In the genomic region with DNA sequence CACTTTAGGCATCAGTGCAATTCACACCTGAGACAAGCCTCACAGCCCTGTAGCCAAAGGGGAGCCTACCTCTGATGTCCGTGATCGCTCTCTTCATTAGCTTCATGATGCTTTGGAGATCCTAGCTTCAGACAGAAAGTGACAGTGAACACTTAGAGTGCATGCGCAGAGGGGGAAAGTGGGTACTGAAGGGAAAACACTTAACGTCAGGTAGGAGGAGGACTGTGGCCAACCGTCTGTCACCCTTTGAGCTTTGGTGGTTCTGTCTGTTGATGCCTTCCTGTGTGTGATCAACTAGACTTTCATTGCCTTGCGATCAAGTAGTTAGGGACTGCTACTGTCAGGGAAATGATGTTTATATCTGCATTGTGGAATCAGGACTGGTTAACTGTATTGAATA, we compare ENCODE assay signal across 31 mouse cellular contexts. TPM values are rescaled to one million over a fixed set of nuclear protein-coding genes. Genes with fewer than 3 reads are reported as not detected.
DNase-seq lines count a peak whose midpoint lies in the region; ATAC-seq and TF ChIP-seq lines count a peak whose summit lies in the region.
"Had no signal": no experiment of that assay in that cellular context is flagged by ENCODE, and none has a peak within 500 bp of the region (broad histone marks: within the 10 kb centered on the region; RNA-seq: fewer than 3 reads in every experiment).

No protein-coding gene starts in this region.

- TF ChIP-seq EP300 in CH12.LX (IDR thresholded peaks at IDR 0.05; ENCODE audit: low read length): no peak

- no peak overlapping the region for H3K27ac ChIP-seq in CH12.LX (ENCODE audit: insufficient read depth, low read depth)
- H3K27ac ChIP-seq in forebrain, postnatal 0 days (ENCODE audit: low read depth, low read length): no peak overlapping the region
- H3K27ac ChIP-seq in liver, embryonic 12.5 days: no peak overlapping the region
- H3K27ac ChIP-seq: embryonic facial prominence, embryonic 10.5 days; embryonic facial prominence, embryonic 13.5 days; forebrain, embryonic 12.5 days; forebrain, embryonic 15.5 days; heart, adult 2 months; heart, embryonic 10.5 days; heart, embryonic 13.5 days; hindbrain, embryonic 14.5 days; hindbrain, postnatal 0 days had no signal

- peak; percentile 28 for DNase-seq in thymus, postnatal 14 days
- no peak for DNase-seq in thymus, postnatal 25 days
- no peak for DNase-seq in CH12.LX (ENCODE audit: extremely low read depth)
- DNase-seq in T-cell, adult 2 months (ENCODE audit: low spot score): peak; percentile 53
- no peak for DNase-seq in forebrain, postnatal 0 days
- DNase-seq: adrenal gland, adult 8-10 months; adrenal gland, postnatal 25 days; cerebellum, adult 11-12 months; cerebellum, adult 8-10 months; cerebellum, postnatal 10 days; cerebellum, postnatal 36 days; embryo, embryonic 11 days; gastrocnemius, postnatal 10 days; gastrocnemius, postnatal 36 days; heart, adult 2 months; heart, postnatal 14 days; heart, postnatal 4 days had no signal

- no peak for ATAC-seq in forebrain, postnatal 0 days
- no peak for ATAC-seq in liver, embryonic 12.5 days
- ATAC-seq: activated CD4-positive, CD25-positive, alpha-beta regulatory T cell, adult 4 months; CD4-positive, CD25-positive, alpha-beta regulatory T cell, adult 4 months; forebrain, embryonic 15.5 days; hindbrain, postnatal 0 days; Patski had no signal

- no peak overlapping the region for H3K9ac ChIP-seq in CH12.LX (ENCODE audit: insufficient read depth, low read depth)
- no peak overlapping the region for H3K9ac ChIP-seq in forebrain, postnatal 0 days
- no peak overlapping the region for H3K9ac ChIP-seq in liver, embryonic 12.5 days
- H3K9ac ChIP-seq: embryonic facial prominence, embryonic 13.5 days; forebrain, embryonic 12.5 days; forebrain, embryonic 15.5 days; heart, embryonic 13.5 days; hindbrain, embryonic 14.5 days had no signal

- H3K4me1 ChIP-seq in CH12.LX (ENCODE audit: control insufficient read depth in 1 of 2, insufficient read depth in 2 of 2): peaks cover 12 to 43% of the 10 kb centered on the region in 2 experiments
- H3K4me1 ChIP-seq in forebrain, postnatal 0 days (ENCODE audit: insufficient read depth): no peaks in the 10 kb centered on the region
- no peaks in the 10 kb centered on the region for H3K4me1 ChIP-seq in liver, embryonic 12.5 days
- H3K4me1 ChIP-seq: embryonic facial prominence, embryonic 13.5 days; forebrain, embryonic 12.5 days; forebrain, embryonic 15.5 days had no signal

- dilution Hi-C loops in CH12.LX (cut with MboI; ENCODE audit: extremely low pct_ligation_motif_present, extremely low pct_unique_long_range_greater_than_20kb, low sequenced_read_pairs): no loop called here

- TF ChIP-seq RAD21 in CH12.LX (IDR thresholded peaks at IDR 0.05; ENCODE audit: low read depth, low read length): no peak

- WGBS in forebrain, postnatal 0 days: 92% methylated on average over 6 of the region's 6 CpGs
- 89% methylated on average over 6 of the region's 6 CpGs for WGBS in liver, embryonic 12.5 days (ENCODE audit: insufficient replicate concordance)

- TF ChIP-seq CTCF in CH12.LX (conservative IDR thresholded peaks at IDR 0.05 in 1 of 2, IDR thresholded peaks at IDR 0.05 in 1 of 2; ENCODE audit: low read depth in 2 of 2, low read length in 2 of 2): no peak
- TF ChIP-seq CTCF in forebrain, postnatal 0 days (IDR thresholded peaks at IDR 0.05; ENCODE audit: low read depth): no peak

- peak overlapping the region in 1 of 3 experiments; percentile 6 for H3K4me3 ChIP-seq in CH12.LX (replicated peaks in 1 of 3; ENCODE audit: low read depth in 2 of 3, low read length in 2 of 3, poor library complexity in 1 of 3)
- no peak overlapping the region for H3K4me3 ChIP-seq in forebrain, postnatal 0 days (ENCODE audit: low read depth, low read length)
- H3K4me3 ChIP-seq in liver, embryonic 12.5 days: no peak overlapping the region
- H3K4me3 ChIP-seq: embryonic facial prominence, embryonic 10.5 days; embryonic facial prominence, embryonic 13.5 days; erythroblast, embryonic 14.5 days; forebrain, embryonic 12.5 days; forebrain, embryonic 15.5 days; heart, adult 2 months; heart, embryonic 10.5 days; heart, embryonic 13.5 days had no signal

- peaks cover 0 to 8% of the 10 kb centered on the region in 2 experiments for H3K36me3 ChIP-seq in CH12.LX (replicated peaks in 1 of 2; ENCODE audit: control insufficient read depth in 1 of 2, insufficient read depth in 1 of 2, low read length in 1 of 2)
- no peaks in the 10 kb centered on the region for H3K36me3 ChIP-seq in forebrain, postnatal 0 days (ENCODE audit: insufficient read depth)
- H3K36me3 ChIP-seq in liver, embryonic 12.5 days: 0 out of 2 replicates have a peak, but pooled peaks cover 3% of the 10 kb centered on the region
- H3K36me3 ChIP-seq: embryonic facial prominence, embryonic 10.5 days; embryonic facial prominence, embryonic 13.5 days; forebrain, embryonic 12.5 days; forebrain, embryonic 15.5 days; G1E; heart, embryonic 10.5 days; heart, embryonic 13.5 days had no signal

- H3K79me2 ChIP-seq in CH12.LX (replicated peaks; ENCODE audit: control insufficient read depth, extremely low read depth, insufficient read depth, poor library complexity, severe bottlenecking): 0 out of 2 replicates have a peak, but pooled peaks cover 2% of the 10 kb centered on the region

- in situ Hi-C loops in CH12.LX (cut with MboI; ENCODE audit: low pct_ligation_motif_present, low pct_unique_long_range_greater_than_20kb, low sequenced_read_pairs): no loop called here

- no peak overlapping the region for H3K4me2 ChIP-seq in CH12.LX (ENCODE audit: insufficient read depth, low read depth, poor library complexity, severe bottlenecking)
- H3K4me2 ChIP-seq in forebrain, postnatal 0 days (ENCODE audit: low read depth): no peak overlapping the region
- no peak overlapping the region for H3K4me2 ChIP-seq in liver, embryonic 12.5 days
- H3K4me2 ChIP-seq: embryonic facial prominence, embryonic 13.5 days; forebrain, embryonic 12.5 days; forebrain, embryonic 15.5 days; heart, embryonic 13.5 days; hindbrain, embryonic 14.5 days had no signal

- H3K9me3 ChIP-seq in CH12.LX (replicated peaks; ENCODE audit: low read length): no peaks in the 10 kb centered on the region
- no peaks in the 10 kb centered on the region for H3K9me3 ChIP-seq in forebrain, postnatal 0 days (ENCODE audit: low read length)
- H3K9me3 ChIP-seq in liver, embryonic 12.5 days (replicated peaks): no peaks in the 10 kb centered on the region
- H3K9me3 ChIP-seq: embryonic facial prominence, embryonic 10.5 days; embryonic facial prominence, embryonic 13.5 days; forebrain, embryonic 12.5 days; forebrain, embryonic 15.5 days; G1E; heart, embryonic 10.5 days; heart, embryonic 13.5 days had no signal

- no peak for TF ChIP-seq POLR2A in CH12.LX (IDR thresholded peaks at IDR 0.05; ENCODE audit: low read depth, low read length)

- no peaks in the 10 kb centered on the region for H3K27me3 ChIP-seq in CH12.LX (replicated peaks)
- H3K27me3 ChIP-seq in forebrain, postnatal 0 days (ENCODE audit: insufficient read depth, low read length): no peaks in the 10 kb centered on the region
- H3K27me3 ChIP-seq in liver, embryonic 12.5 days (replicated peaks): no peaks in the 10 kb centered on the region
- H3K27me3 ChIP-seq: embryonic facial prominence, embryonic 13.5 days; forebrain, embryonic 12.5 days; forebrain, embryonic 15.5 days; heart, embryonic 13.5 days; Patski had no signal

TF ChIP-seq in CH12.LX, 34 proteins besides CTCF, POLR2A, EP300 and RAD21:
- TF ChIP-seq NRF1 (IDR thresholded peaks at IDR 0.05; ENCODE audit: low read depth, low read length) (peak; percentile 48), MAX (IDR thresholded peaks at IDR 0.05; ENCODE audit: low read length) (no peak)
TF ChIP-seq in CH12.LX: peak in this region for 1.

RNA-seq across cellular contexts. Expression of a gene that starts 49.4 kb away (rescaled TPM):
- total RNA-seq in CH12.LX (2012; rRNA removed): 84.2 and 130 TPM in 2 replicates
- total RNA-seq in CH12.LX (2014; rRNA removed): 186 and 208 TPM in 2 replicates
- polyA plus RNA-seq in CH12.LX (2012; ENCODE audit: insufficient read length, low read depth): 242 and 246 TPM in 2 replicates
- 141 and 178 TPM in 2 replicates for total RNA-seq in forebrain, postnatal 0 days (2014; rRNA removed)
- 79.5 and 101 TPM in 2 replicates for polyA plus RNA-seq in forebrain, postnatal 0 days (2015; fragmentation: Nextera tagmentation; extraction: Ambion mirVana)
- 79.3 and 80.4 TPM in 2 replicates for polyA plus RNA-seq in liver, embryonic 12.5 days (2016; fragmentation: Nextera tagmentation; extraction: Ambion mirVana)

Comparison
In these comparisons a context has a peak if more than half of its experiments do, and no peak if none do; other contexts are left out.
1. DNase-seq: peak in thymus, postnatal 14 days (single experiment) and T-cell, adult 2 months (single experiment); none in thymus, postnatal 25 days (single experiment), CH12.LX (single experiment) and forebrain, postnatal 0 days (single experiment).